Mouse (Mus musculus) heart, adult 11 months (tissue): ENCODE measurements around the gene Tmem204.
"Not testable (repeated sequence)": the region's sequence is repeated elsewhere in the genome, so short reads cannot be mapped to it uniquely, and the experiment has no call there.

Experiments used
- DNase-seq: peaks from one replicate; pipeline ENCODE4 v3.0.0; 2022

The Tmem204 gene

GRCm38 (mm10) chr17:25083444-25083931 lies at the start of gene Tmem204:
TSS of gene Tmem204 (minus strand) at chr17:25083591.
- peak; percentile 99 for DNase-seq

GRCm38 (mm10) chr17:25130060-25130459 lies 46.7 kb upstream of the Tmem204 start:
- DNase-seq, result no peak

GRCm38 (mm10) chr17:25127681-25128080 lies 44.3 kb upstream of the Tmem204 start:
- no peak for DNase-seq

GRCm38 (mm10) chr17:25127079-25127478 lies 43.7 kb upstream of the Tmem204 start:
- DNase-seq, result peak; percentile 91

GRCm38 (mm10) chr17:25125442-25126060 lies 42.2 kb upstream of the Tmem204 start:
- DNase-seq, result not testable (repeated sequence)

GRCm38 (mm10) chr17:25123979-25124378 lies 40.6 kb upstream of the Tmem204 start:
- DNase-seq, result no peak

GRCm38 (mm10) chr17:25120406-25120805 lies 37.0 kb upstream of the Tmem204 start, which contains the start of gene Ptx4:
TSS of gene Ptx4 (plus strand) at chr17:25120760.
- peak; percentile 95 for DNase-seq

GRCm38 (mm10) chr17:25117263-25117662 lies 33.9 kb upstream of the Tmem204 start:
- no peak for DNase-seq

GRCm38 (mm10) chr17:25115664-25116432 lies 32.5 kb upstream of the Tmem204 start, which contains the start of gene Telo2:
TSS of gene Telo2 (minus strand) at chr17:25115967.
- peak; percentile 99 for DNase-seq

GRCm38 (mm10) chr17:25114908-25115645 lies 31.7 kb upstream of the Tmem204 start:
- DNase-seq, result peak; percentile 92

GRCm38 (mm10) chr17:25112423-25112810 lies 29.0 kb upstream of the Tmem204 start:
- peak; percentile 91 for DNase-seq

GRCm38 (mm10) chr17:25111739-25112422 lies 28.5 kb upstream of the Tmem204 start:
- peak; percentile 97 for DNase-seq

GRCm38 (mm10) chr17:25111220-25111619 lies 27.8 kb upstream of the Tmem204 start:
- DNase-seq, result no peak

- DNase-seq, result no peak
These were observed 27.2 kb upstream of the Tmem204 start for GRCm38 (mm10) chr17:25110590-25110989.

- DNase-seq, result no peak
These were observed 26.2 kb upstream of the Tmem204 start for GRCm38 (mm10) chr17:25109578-25109977.

- DNase-seq, result no peak
These were observed 24.4 kb upstream of the Tmem204 start for GRCm38 (mm10) chr17:25107786-25108185.

GRCm38 (mm10) chr17:25101338-25101737 lies 17.9 kb upstream of the Tmem204 start:
- DNase-seq, result no peak

- no peak for DNase-seq
These were observed 16.7 kb upstream of the Tmem204 start for GRCm38 (mm10) chr17:25100052-25100451.

- no peak for DNase-seq
These were observed 12.8 kb upstream of the Tmem204 start for GRCm38 (mm10) chr17:25096221-25096620.

GRCm38 (mm10) chr17:25090450-25090849 lies 7.1 kb upstream of the Tmem204 start:
- no peak for DNase-seq

GRCm38 (mm10) chr17:25089158-25089557 lies 5.8 kb upstream of the Tmem204 start:
- no peak for DNase-seq

GRCm38 (mm10) chr17:25086724-25087123 lies 3.3 kb upstream of the Tmem204 start:
- DNase-seq, result no peak
